Mouse (Mus musculus) bone marrow, adult 2 months (tissue): ENCODE measurements around the gene Tspan10.

Experiments used
- CTCF ChIP-seq: fragments of 200-500 bp; IDR thresholded peaks from 2 replicates; pipeline ENCODE4 v1.5.1; 2011; ENCODE audit warnings: low read length, control low read depth; ENCODE audit not compliant: control insufficient read depth, insufficient read depth
- POLR2A ChIP-seq: fragments of 200-500 bp; IDR thresholded peaks from 2 replicates; pipeline ENCODE4 v1.6.1; 2011; ENCODE audit warnings: low read depth, mild to moderate bottlenecking, control low read depth, low read length, borderline replicate concordance; ENCODE audit not compliant: control insufficient read depth

DNA sequence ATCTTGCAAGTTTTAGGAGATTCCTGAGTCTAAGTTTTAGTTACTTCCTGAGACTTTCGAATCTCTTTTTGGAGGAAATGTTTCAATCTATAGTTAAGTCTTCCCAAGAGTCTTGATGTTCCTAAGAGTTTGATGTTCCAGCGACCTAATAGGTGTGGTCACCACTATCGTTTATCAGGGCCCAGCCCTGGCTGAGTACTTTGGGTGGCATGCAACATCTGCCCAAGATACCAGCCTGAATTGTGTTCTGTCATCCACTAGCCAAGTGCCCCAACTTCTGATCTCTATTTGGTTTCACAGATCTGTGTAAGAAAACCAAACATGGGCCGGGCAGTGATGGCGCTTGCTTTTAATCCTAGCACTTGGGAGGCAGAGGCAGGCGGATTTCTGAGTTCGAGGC lies 13.0 kb downstream of the Tspan10 start:
- TF ChIP-seq CTCF: no peak
- no peak for TF ChIP-seq POLR2A
